Mouse (Mus musculus): ENCODE data around the gene Taf1b.

The Taf1b gene

DNA sequence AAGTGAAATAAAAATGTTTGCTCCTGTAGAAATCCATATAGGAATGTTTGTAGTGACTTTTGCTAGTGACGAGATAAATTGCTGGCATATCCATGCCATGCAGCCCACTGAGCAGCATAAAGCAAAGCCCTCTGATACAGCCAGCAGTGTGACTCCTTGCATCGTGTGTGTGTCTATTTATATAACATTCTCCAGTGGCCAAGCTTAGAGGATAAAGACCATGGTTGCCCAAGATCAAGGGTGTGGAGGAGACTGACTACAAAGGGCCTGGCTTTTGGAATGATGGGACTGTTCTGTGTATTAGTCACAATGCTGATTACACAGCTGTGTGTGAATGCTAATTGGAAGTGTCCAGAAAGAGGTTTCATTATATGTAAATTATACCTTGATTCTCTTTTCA is 54.4 kb downstream of the Taf1b start:
- no peak for DNase-seq (ENCODE audit: low spot score in 2 of 2)

DNA sequence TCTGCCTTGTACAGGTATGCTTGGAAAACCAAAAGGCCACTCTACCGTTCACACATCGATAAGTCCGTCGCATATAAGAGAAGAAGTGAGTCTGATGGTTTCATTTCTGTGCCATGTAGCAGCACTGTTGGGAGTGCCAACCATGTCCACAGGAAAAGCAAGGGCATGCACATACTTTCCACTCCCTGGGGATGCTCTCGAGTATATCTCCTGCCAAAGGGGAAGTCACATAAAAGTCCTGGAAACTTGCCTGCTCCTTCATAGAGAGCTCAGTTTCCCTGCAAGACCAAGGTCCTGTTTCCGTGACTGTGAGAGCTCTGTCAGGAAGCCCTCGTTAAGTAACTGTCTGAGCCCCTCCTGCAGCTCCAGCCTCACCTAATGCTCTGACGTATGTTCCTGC is 57.8 kb downstream of the Taf1b start:
- no peak for DNase-seq (ENCODE audit: low spot score in 2 of 2)

DNA sequence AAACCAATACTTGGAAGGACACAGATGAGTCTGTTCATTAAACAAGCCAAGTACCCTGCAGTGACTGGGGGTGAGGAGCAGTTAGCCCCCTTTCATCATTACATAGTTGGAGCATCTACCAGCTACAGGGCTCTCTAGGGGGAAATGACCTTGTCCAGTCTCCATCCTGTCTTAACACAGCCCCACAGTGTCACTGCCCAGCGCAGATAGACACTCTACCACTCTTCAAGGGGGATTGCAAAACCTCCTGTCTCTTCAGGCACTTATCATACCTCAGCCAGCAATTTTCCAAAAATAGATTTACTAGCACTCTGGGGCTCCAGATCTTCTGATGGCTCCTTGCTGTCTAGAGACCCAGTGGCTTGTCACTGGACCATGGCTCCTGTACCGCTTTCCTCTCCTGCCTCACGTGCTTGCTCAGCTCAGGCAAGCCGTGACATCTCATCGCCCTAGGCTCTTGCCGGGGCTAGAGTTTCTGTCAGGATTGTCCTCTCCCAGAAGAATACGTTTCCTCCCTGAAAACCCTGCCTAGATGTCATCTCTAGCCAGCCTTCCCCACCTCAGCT is 65.3 kb downstream of the Taf1b start:
- DNase-seq (ENCODE audit: low spot score in 2 of 2) = no peak

DNA sequence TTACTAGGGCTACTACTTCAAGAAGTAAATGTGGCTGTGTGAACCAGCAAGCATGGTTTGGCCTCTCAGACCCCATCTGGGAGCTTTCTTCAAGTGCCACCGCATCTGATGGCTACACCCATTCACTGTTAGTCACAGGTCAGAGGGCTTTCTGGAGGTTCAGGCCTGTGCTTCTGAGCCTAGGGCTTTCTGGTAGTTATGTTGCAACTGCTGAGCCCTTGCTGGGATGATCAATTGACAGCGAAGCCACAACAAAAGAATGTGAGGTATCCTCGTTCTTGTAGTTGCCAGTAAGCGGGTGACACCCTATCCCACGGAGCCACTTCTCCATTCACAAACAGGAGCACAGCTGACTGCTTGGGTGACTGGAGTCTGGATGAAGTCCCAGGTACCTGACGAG is 67.2 kb downstream of the Taf1b start:
- DNase-seq (ENCODE audit: low spot score in 2 of 2) = no peak

DNA sequence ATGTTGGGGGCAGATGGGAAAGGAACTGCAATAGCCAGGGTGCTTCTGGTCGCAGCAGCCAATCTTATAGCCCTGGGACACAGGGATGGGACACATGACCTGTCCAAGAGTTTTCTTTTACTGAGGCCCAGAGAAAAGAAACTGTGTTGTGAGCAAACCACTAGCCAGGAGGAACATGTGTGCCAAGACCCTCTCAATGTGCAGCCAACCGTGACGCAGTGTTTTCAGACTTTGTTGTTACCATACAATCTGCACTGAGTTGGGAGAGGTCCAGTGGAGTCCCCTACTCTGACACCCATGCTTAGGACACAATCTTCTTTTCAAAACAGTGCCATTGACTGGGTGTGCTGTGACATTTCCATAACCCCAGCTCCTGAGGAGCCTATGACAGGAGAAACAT is 69.4 kb downstream of the Taf1b start:
- DNase-seq (ENCODE audit: low spot score in 2 of 2) = no peak

DNA sequence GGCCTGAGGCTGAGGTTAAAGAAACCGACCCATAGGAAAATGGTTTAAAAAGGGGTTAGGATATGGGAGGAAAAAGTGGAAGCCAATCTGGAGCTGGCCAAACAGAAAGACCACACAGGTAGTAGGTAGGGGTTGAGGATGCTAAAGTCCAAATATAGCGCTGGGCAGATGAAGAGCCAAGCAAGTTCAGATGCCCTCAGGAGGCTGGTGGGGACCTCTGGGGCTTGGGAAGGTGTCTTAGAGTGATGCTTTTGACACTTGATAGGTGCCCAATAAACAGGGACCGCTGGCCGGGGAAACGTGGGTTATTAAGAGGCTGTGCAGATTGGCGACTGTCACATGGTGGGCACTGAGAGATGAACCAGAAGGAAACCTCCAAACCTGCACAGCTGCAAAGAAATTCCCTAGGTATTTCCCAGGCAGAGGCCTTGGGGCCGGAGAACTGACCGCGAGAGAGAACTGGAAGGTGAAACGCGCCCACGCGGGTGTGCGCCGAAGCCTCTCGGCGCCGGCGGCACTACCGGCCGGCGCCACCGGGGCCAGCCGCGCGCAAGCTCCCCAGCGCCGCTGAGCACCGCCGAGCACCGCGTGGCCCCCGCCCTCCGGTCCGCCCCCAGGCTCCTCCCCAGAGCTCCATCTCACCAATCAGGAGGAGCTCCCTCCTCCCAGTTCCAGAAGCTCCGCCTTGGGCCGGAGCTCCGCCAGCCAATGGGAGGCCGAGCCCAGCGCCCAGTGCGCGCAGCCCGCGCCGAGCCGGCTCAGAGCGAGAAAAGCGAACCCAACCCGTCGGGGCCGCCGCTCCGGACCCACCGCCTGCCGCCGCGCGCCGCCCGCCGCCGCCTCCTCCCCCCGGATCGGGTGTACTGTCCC is 73.6 kb downstream of the Taf1b start, which contains the start of gene Grhl1:
Grhl1 (plus strand) TSS at position 761 of the 870 bp plus-strand sequence.
- peak; percentile 95 to 96 for DNase-seq (ENCODE audit: low spot score in 2 of 2)

DNA sequence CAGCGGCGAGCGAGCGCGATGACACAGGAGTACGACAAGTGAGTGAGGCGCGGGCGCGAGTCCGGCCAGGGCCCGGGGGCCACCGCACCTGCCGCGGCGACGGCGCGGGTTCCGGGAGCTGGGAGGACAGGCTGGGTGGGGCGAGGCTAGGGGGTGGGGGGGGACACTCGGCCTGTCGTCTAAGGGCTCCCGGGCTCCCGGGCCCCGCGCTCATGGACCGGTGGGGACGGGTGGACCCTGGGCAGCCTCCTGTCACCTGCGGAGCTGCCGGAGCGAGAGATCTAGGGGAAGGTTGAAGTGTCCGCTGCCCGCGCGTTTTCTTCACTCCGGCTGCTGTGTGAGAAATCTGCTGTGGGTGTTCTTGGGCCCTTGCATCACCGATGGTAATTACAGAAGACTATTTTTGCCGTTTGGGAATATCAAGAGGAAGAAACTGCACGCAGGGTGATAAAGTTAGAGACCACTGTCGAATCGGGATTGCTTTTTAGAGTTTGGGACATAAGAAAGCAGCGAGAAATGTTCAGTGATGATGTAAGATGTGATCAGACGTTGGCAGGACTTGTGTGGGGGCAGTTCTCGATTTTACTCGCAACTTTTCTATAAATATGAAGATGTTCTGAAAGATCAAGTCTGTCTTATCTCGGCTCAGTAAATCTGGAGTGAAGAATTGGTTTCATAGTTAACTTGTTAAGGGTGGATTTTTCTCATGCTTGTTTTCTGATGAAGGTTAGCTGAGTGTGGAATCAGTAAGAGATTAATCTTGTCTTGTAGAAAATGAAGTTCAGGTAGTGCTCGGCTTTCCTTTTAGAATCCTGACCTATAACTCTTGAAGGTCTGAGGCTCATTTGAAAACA is 74.5 kb downstream of the Taf1b start:
- DNase-seq (ENCODE audit: low spot score in 2 of 2) = no peak

DNA sequence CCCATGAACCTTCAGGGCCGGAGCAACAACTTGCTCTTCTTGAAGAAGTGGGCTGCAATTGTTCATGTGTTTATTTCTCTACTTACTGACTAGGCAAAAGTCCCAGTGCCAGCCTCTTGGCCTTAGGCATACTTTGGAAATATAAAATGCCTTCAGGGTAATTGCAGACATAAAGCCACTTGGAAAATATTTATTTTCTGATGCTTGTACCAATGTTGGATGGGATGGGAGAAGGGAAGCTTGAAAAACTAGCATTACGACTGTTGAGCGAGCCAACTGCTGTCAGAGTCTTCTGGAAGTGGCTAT is 75.1 kb downstream of the Taf1b start:
- no peak for DNase-seq (ENCODE audit: low spot score in 2 of 2)

DNA sequence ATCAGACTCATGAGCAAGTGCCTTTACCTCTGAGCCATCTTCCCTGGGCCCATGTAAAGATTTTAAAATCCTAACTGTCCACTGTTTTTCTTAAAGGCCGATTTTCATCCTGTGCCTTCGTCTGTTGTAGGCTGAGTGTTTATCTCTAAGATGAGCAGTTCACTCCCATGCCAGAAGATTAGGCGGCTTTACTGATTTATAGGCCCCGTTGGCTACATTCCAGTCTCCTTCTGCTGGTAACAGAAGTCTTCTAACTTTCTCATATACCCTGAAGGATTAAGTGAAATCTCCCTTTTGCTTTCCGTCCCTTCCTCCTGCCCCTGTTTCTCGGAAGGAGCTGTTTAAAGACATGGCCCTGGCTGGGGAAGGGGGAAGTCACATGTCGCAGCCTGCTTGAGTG is 76.7 kb downstream of the Taf1b start:
- no peak for DNase-seq (ENCODE audit: low spot score in 2 of 2)

DNA sequence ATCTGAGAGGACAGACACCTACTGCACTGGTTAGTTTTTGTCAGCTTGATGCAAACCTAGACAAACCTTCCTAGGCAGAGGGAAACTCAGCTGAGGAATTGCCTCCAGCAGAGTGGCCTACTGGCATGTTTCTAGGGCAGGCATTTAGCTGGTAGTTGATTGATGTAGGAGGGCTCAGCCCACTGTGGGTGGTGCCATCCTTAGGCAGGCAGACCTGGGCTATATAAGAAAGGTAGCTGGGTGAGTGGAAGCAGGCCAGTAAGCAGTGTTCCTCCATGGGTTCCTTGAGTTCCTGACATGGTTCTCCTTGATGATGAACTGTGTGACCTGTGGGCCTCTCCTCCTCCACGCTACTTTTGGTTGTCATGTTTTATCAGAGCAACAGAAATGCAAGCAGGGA is 82.3 kb downstream of the Taf1b start:
- no peak for DNase-seq (ENCODE audit: low spot score in 2 of 2)

DNA sequence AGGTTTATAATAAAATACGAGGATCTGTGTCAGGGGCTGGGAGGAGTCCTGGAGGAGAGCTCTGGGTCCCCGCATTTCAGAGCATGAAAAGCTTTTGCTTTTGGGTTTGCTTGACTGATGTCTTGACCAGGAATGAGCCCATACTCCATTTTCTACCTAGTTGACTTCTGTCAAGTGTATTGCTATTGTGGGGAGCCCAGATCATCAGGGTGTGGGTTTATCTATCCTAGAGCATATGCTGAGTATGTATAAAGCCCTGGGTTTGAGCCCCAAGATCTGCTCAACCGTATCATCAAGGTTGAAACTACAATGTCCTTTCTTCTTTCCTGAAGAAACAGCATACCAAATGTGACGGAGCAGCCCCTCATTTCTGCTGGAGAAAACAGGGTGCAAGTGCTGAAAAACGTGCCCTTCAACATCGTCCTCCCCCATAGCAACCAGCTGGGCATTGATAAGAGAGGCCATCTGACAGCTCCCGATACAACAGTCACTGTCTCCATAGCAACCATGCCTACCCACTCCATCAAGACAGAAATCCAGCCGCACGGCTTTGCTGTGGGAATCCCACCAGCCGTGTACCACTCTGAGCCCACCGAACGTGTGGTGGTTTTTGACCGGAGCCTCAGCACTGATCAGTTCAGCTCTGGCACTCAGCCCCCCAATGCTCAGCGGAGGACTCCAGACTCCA is 83.0 kb downstream of the Taf1b start:
- peak; percentile 42 to 62 for DNase-seq (ENCODE audit: low spot score in 2 of 2)

DNA sequence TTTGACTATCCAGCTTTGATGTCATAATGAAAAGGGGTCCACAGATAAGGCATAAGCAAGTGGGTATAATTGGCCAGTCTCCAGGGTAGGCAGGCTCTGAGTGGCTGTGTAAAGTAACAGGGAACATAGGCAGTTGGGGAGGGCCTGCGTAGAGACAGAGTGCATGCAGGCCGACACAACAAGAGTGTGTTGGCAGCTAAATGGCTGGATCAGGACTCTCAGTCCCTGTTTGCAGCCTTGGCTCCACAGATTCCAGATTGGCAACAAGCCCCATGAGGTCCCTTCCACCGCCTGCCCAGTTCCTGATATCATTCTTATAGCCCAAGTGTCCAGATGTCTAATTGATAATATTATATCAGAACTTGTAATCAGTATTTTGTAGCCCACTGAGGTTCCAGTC is 85.5 kb downstream of the Taf1b start:
- peak in 1 of 2 experiments; percentile 55 for DNase-seq (ENCODE audit: low spot score in 2 of 2)

DNA sequence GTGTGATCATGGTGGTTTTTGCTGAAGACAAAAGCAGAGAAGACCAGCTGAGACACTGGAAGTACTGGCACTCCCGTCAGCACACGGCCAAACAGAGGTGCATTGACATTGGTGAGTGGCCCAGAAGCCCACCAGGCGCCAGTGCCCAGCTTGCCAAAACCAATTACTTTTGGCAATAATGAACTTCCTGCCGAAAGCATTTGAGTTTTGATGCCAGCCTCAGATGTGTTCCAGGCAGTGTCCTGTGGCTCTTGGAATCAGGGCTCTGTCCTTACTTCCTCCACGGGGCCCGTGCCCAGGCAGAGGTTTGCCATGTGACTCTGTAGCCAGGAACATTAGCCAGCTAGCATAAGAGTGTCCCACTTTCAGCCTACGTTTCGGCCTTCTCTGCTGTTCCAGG is 86.7 kb downstream of the Taf1b start:
- DNase-seq (ENCODE audit: low spot score in 2 of 2) = peak; percentile 74 to 78

DNA sequence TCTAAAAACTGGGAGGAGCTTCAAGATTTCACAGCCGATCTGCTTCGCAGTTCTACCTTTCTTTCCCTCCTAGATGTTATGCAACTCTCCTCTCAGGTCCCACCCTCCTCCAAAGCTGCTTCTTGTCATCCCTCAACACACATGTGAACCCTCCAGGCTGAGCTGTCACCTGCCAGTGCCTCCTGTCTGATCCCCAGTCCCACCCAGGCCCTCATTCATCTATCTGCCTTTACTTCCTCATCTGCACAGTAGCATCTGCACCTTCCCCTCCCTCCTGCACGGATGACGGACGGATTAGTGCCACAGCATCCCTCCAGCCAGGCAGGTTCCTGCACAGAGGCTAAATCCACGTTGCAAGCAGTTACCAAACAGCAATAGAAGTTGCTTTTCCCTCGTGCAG is 88.0 kb downstream of the Taf1b start:
- no peak for DNase-seq (ENCODE audit: low spot score in 2 of 2)

DNA sequence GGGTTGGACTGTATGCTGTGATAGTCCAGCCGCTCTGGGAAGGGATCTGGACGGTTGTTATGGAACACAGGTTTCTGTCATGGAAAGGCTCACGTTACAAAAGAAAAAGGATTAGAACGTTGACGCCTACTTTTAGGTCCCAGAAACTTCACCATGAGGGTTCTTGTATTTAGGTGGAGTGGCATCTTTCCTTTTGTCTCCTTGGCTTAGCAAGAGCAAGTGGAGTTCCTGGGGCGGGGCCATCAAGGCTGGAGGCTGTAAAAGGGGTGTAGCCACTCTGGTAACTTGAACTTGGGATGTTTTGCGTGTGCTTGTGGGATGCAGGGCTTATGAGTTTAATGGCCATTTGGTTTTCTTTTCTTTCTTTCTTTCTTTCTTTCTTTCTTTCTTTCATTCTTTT is 92.2 kb downstream of the Taf1b start:
- DNase-seq (ENCODE audit: low spot score in 2 of 2) = no peak

DNA sequence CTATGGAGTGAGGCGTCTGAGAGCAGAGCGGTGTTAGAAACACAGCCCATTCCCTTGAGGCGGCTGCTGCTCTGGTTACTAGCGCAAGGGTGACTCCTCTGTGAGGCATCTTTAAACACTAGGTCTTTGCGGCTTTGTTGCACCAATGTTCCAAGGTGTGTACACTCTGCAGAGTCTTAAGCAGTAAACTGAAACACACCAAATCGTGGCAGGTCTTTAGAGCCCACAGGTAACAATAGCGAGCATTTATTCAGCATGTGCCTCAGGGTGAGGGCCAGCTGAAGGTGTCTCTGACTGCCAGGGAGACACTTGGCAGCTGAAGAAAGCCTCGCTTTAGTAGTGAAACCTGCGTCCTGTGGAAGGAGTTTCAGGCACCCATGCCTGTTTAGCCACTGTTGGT is 93.9 kb downstream of the Taf1b start:
- DNase-seq (ENCODE audit: low spot score in 2 of 2) = no peak

DNA sequence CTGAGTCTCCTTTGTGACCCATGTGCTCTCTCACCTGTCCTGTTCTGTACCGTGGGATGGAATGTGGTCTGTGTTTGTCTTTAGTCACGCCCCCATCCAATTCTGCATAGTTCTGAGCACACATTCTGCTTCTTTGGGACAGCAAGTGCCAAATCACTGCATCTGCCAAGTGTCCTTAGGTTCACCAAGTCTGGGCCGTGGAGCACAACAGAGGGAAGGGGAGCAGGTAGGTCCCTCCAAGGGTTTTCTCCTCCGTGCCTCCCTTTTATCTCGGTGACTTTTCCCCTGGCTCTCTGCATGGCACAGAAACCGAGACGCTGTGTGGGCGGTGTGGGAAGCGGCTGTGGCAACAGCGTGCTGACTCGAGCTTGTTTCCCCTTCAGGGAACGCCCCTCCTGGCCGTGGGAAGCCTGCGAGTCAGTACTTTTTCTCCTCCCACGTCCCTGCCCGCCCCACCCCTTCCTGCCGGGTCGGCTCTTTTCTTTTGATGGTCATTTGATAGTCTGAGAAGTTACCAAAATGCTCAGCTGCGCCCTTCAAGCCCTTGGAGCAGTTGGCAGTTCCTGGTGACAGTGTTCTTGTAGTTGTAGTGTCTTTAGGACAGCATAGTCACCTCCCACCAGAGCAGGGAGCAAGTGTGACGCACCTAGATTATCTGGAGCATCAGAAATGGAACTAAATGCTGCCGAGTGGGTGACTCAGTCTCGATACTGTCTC is 95.0 kb downstream of the Taf1b start:
- peak; percentile 57 to 66 for DNase-seq (ENCODE audit: low spot score in 2 of 2)

DNA sequence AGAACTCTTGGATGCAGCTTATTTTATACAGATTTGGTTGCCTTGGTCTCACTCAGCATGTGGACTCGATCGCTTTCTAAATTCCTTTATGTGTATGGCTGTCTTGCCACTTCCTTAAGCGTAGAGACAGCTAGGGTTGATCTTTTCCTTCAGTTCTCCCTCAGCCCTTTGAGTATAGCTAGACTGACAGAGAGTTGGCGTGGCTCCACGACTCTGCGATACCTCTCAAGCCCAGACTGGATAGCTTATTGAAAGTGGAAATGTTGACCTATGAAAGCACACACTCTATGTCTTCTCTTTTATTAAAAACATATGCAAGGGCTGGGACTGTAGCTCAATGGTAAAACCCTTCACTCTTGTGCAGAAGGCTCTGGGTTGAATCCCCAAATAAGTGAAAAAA is 99.2 kb downstream of the Taf1b start:
- DNase-seq (ENCODE audit: low spot score in 2 of 2) = no peak

DNA sequence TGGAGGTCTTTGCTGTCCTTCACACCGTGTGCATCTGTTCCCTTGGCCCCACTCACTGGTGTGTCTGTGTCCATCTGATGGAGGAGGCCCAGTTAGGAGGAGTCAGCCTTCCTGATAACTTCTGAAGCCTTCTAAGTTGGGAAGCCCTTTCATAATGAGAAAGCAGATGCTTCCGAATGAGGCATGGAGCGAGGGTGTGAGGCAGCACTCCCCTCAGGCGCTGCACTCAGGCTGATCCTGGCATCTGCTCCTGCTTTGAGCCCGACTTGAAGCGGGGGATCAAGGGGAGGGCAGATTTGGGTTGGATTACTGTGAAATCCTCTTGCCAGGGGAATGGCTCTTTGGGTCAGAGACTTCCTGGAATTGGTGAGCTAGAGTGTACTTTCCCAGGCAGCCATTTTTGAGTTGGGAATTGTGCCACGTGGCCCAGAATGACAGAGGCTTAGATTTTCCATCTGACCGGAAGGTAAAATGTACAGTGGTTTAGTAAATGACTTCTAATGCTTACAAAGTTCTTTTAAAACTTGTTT is 101.3 kb downstream of the Taf1b start:
- DNase-seq (ENCODE audit: low spot score in 2 of 2) = peak in 1 of 2 experiments; percentile 38

DNA sequence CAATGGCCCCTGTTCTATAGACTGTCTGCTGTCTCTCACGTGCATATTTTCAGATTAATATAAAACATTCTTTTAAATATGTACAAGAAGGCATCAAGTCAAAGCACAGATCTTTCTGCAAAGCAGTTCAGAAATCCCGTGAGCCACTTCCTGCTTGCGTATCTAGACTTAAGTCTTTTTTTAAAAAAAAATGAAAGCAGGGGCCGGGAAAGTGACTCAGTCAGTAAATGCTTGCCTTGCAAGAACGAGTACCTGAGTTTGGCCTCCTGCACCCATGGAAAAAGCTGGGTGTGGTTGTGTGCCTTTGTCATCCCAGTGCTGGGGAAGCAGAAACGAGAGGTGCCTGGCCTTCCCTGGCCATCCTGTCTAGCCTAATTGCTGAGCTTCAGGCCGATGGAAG is 101.9 kb downstream of the Taf1b start:
- no peak for DNase-seq (ENCODE audit: low spot score in 2 of 2)

DNA sequence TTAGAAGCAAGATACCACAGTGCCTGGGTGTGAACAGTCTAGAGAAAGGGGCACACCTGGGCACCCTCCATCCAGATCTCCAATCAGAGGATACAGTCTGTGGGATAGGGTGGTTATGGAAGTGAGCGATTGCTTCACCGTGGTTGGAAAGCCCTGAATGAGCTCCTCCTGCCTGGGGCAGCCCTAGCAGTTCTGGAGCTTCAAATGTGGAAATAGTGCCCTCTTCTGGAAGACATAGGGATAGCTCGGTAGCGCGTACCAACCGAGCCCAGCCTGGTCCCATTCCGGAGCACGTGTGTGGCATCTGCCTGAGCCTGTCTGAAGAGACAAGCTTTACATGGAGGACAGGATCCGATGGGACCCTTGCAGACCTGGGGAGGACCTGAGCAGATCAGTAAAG is 102.6 kb downstream of the Taf1b start:
- peak; percentile 79 to 83 for DNase-seq (ENCODE audit: low spot score in 2 of 2)

All from right cerebral cortex, postnatal 10 days (tissue).